Mouse (Mus musculus) brain, embryonic 14.5 days (tissue): ENCODE measurements around the gene Agxt2.

Source experiments
- CTCF ChIP-seq: fragments of 200-500 bp; IDR thresholded peaks from 2 replicates; pipeline ENCODE4 v1.5.1; 2012; ENCODE audit warnings: inconsistent platforms, mild to moderate bottlenecking, moderate library complexity, borderline replicate concordance; ENCODE audit not compliant: insufficient read depth, insufficient read length; ENCODE audit errors: extremely low read depth
- POLR2A ChIP-seq: fragments of 200-500 bp; IDR thresholded peaks from 2 replicates; pipeline ENCODE4 v1.6.1; 2012; ENCODE audit warnings: mild to moderate bottlenecking, inconsistent platforms, borderline replicate concordance; ENCODE audit not compliant: poor library complexity, insufficient read depth, insufficient read length, severe bottlenecking; ENCODE audit errors: extremely low read depth

DNA sequence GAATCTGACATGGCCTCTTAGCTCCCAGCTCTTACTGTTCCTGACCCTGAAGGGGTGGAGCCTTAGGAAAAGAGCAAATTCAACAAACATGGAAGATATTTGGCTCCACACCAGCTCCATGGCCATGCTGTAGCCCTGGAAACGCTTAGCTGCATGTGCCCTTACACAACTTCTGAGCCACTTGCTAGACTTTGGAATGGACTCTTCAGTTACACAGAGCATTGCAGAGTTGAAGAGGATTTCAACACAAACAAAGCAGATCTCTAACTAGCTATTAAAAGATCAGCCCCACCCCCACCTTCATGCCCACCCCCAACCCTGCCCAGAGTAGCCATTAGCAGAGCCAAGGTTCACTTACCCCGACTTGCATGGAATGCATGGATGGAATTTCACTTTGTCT is 41.5 kb downstream of the Agxt2 start:
- TF ChIP-seq POLR2A (no peak), CTCF (no peak)
